Mouse (Mus musculus): ENCODE results near the gene Ftl1-ps1. TPM values are rescaled to one million over a fixed set of nuclear protein-coding genes. Genes with fewer than 3 reads are reported as not detected.
A peak's percentile ranks its signal among the peaks of the same experiment; 100 is the strongest.

Gene Ftl1-ps1
- polyA plus RNA-seq, 1 experiment from 2014 or later, result 66.3 TPM

- Histone ChIP-seq H3K4me2 (peak overlapping the region; percentile 4; the same call in 1 of the 2 replicates), H3K9ac (no peak overlapping the region), H3K27me3 (no peaks in the 10 kb centered on the region), H3K9me3 (replicated peaks) (peaks cover 44% of the 10 kb centered on the region), H3K4me1 (no peaks in the 10 kb centered on the region), H3K36me3 (peaks cover 29% of the 10 kb centered on the region), H3K27ac (no peak overlapping the region), H3K4me3 (replicated peaks) (no peak overlapping the region)
- WGBS, result 28% methylated on average over 19 of the region's 19 CpGs
- no peak for ATAC-seq (replicated peaks; ENCODE audit: low FRiP score)
Measured at GRCm38 (mm10) chr13:74439895-74440294, 40.4 kb downstream of the Ftl1-ps1 start.

MicroRNAs within 50 kb of the gene (microRNA counts, 519-probe panel; counts per million panel counts)
- 31.7 counts per million for microRNA mmu-miR-692

Small RNA genes within 50 kb of the gene (microRNA-seq; reads per million reads assigned to microRNA genes)
- not detected for gene Mir692-3

Other genes starting within 250 kb of the Ftl1-ps1 start
- 67.8 and 68.0 TPM in 2 replicates for gene Exoc3, start 191.0 kb upstream of the Ftl1-ps1 start, polyA plus RNA-seq (2015; fragmentation: Nextera tagmentation; extraction: Ambion mirVana)
- 0.45 and 0.52 TPM in 2 replicates for gene Ahrr, start 107.4 kb upstream of the Ftl1-ps1 start, polyA plus RNA-seq (2015; fragmentation: Nextera tagmentation; extraction: Ambion mirVana)
- 155 and 157 TPM in 2 replicates for gene Pdcd6, start 82.1 kb upstream of the Ftl1-ps1 start, polyA plus RNA-seq (2015; fragmentation: Nextera tagmentation; extraction: Ambion mirVana)
- 308 and 323 TPM in 2 replicates for gene Sdha, start 49.4 kb upstream of the Ftl1-ps1 start, polyA plus RNA-seq (2015; fragmentation: Nextera tagmentation; extraction: Ambion mirVana)
- gene Ccdc127, start 49.4 kb upstream of the Ftl1-ps1 start, polyA plus RNA-seq (2015; fragmentation: Nextera tagmentation; extraction: Ambion mirVana), result 60.7 and 61.7 TPM in 2 replicates
- not detected in 2 replicates for gene Lrrc14b, start 35.7 kb upstream of the Ftl1-ps1 start, polyA plus RNA-seq (2015; fragmentation: Nextera tagmentation; extraction: Ambion mirVana)
- 7.5 and 7.6 TPM in 2 replicates for gene Zfp72, start 8.9 kb upstream of the Ftl1-ps1 start, polyA plus RNA-seq (2015; fragmentation: Nextera tagmentation; extraction: Ambion mirVana)
- gene Zfp825, start 94.3 kb downstream of the Ftl1-ps1 start, polyA plus RNA-seq (2015; fragmentation: Nextera tagmentation; extraction: Ambion mirVana), result 22.5 and 23.7 TPM in 2 replicates
- 15.1 and 20.3 TPM in 2 replicates for gene Erap1, start 239.9 kb downstream of the Ftl1-ps1 start, polyA plus RNA-seq (2015; fragmentation: Nextera tagmentation; extraction: Ambion mirVana)